Mouse (Mus musculus) MEL-GATA-1-ER (cell line): Measurements from ENCODE around the gene Cst9.

Source experiments
- DNase-seq: peaks from one replicate; pipeline ENCODE4 v3.0.0-alpha.2; 2012; ENCODE audit warnings: low read depth; ENCODE audit errors: extremely low read depth

Cst9 gene

GRCm38 (mm10) chr2:148877016-148877770 is 42.2 kb downstream of the Cst9 start:
- no peak for DNase-seq

GRCm38 (mm10) chr2:148878641-148879130 is 43.7 kb downstream of the Cst9 start:
- no peak for DNase-seq

DNA sequence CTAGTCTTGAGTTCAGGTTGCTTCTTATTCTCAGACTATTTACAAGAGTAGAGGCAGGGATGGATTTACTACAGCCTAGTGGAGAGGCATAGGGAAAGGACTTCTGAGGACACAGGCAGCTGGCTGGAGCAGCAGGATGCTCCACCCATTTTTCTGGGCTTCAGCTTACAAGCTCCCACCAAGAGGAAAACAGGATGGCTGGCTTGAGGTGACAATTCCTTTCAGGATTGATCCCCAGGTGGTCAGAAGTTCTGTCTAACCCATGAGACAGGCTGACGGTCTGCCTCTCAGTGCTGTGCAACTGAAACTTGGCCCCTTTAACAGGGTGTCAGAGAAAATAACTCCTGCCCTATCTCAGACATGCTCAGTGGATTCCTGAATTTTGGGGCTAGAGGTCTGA is 44.3 kb downstream of the Cst9 start:
- DNase-seq, result no peak

DNA sequence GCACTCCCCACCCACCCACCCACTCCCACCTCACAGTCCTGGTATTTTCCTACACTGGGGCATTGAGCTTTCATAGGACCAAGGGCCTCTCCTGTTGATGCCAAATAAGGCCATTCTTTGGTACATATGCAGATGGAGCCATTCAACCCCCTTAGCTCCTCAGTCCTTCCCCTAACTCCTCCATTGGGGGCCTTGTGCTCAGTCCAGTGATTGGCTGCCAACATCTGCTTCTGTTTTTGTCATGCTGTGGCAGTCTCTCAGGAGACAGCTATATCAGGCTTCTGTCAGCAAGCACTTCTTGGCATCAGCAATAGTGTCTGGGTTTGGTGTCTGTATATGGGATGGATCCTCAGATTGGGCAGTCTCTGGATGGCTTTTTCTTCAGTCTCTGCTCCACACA is 49.8 kb downstream of the Cst9 start:
- no peak for DNase-seq
